Mouse (Mus musculus) cerebellum, adult 2 months (tissue): Measurements from ENCODE around the gene Ptrh1.

Experiments used
- CTCF ChIP-seq: fragments of 200-500 bp; IDR thresholded peaks from 2 replicates; pipeline ENCODE4 v1.5.1; 2011; ENCODE audit warnings: low read depth, mild to moderate bottlenecking, control low read depth, low read length, moderate library complexity, borderline replicate concordance; ENCODE audit not compliant: insufficient read depth
- POLR2A ChIP-seq: fragments of 200-500 bp; IDR thresholded peaks from 2 replicates; pipeline ENCODE4 v1.6.1; 2011; ENCODE audit warnings: low read length, control low read depth, borderline replicate concordance; ENCODE audit not compliant: insufficient read depth

GRCm38 (mm10) chr2:32750887-32751664, 24.5 kb upstream of the Ptrh1 start:
- TF ChIP-seq POLR2A (no peak), CTCF (no peak)
